Mouse (Mus musculus) adrenal gland, postnatal 14 days (tissue): ENCODE results near the gene Krt14. TPM values are rescaled to one million over a fixed set of nuclear protein-coding genes. Genes with fewer than 3 reads are reported as not detected.
"Not testable (repeated sequence)": the region's sequence is repeated elsewhere in the genome, so short reads cannot be mapped to it uniquely, and the experiment has no call there.

Experiments
- DNase-seq: peaks from one replicate; pipeline ENCODE4 v3.0.0; 2021; ENCODE audit warnings: mixed read lengths
- long read RNA-seq, 2 experiments: library from polyadenylated mRNA; stranded (forward); transcript quantifications; one replicate each; pipeline ENCODE4 v2.0.0; 2021
- total RNA-seq: library from RNA; stranded (reverse); gene quantifications from 2 replicates; pipeline ENCODE4 v1.2.3, GENCODE M21; 2021

Gene Krt14
- total RNA-seq, result 0.38 and 0.41 TPM in 2 replicates
- long read RNA-seq, experiment 1, result 0 reads
- long read RNA-seq, experiment 2, result 0 reads

DNA sequence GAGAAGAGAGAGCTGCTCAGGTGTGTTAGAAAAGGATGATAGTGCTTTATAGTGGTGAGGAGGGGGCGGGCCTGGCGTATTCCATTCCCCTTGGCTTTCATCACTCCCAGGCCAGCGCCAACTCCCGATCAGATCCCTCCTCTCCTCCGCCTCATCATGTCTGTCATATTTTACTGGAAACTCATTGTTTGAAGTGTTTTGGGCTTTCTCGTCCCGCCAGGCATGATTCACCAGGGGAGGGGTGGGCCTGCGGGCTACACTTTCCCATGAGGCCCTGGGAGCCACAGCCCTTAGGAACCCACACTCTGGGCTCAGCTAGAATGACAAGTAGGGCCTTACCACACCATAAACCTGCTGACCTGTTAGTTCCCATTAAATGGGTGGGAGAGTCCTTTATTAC, at the start of gene Krt14:
Krt14 (minus strand) TSS at position 51 of the 400 bp plus-strand sequence.
- no peak for DNase-seq

DNA sequence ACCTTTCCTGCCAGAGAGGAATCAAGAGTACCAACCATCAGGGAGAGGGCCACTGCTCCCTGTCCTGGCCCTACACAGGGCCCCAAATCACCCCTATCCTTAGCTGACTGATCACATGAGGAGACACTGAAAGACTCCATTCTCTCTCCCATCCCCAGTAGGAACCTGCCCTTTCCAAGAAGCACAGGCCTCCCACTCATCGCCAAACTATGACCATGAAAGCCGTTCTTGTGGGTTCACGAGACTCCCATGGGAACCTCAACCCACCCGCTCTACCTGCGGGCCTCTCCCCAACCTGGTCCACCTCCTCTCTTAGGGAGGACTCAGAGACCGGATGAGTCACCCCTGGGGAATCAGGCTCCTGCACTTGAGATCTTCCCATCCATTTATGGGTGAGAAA, 48.2 kb upstream of the Krt14 start:
- no peak for DNase-seq

DNA sequence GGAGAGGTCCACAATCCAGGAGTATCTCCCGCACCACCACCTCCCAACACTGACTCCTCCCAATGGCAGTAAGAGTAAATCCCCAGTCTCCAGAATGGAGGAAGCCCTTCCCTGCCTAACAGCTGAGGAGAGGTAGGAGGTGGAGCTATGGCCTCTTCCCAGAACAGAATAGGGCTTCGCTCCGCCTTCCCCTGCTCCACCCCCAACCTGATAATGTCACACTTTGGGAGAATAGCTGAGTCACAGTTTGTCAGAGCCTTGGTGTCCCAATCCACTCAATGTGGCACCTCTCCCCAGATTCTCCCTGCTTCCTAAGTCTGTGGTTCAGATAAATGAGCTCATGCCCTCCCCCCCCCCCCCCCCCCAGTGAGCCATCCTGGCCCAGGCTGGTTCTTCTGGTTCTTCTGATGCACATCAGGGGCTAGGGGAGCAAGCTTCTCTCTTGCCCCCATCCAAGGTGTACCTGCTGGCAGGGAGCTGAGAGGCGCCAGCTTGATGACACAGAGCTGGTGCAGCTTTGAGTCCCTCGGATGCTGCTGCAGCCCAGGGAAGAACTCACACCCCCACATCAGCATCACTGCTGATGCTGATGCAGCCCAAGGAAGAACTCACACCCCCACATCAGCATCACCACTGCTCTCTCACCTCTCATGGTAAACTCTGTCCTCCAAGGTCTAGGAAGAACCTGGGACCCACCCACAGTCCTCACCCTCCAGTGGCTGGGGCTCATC, 47.2 kb upstream of the Krt14 start:
- no peak for DNase-seq

DNA sequence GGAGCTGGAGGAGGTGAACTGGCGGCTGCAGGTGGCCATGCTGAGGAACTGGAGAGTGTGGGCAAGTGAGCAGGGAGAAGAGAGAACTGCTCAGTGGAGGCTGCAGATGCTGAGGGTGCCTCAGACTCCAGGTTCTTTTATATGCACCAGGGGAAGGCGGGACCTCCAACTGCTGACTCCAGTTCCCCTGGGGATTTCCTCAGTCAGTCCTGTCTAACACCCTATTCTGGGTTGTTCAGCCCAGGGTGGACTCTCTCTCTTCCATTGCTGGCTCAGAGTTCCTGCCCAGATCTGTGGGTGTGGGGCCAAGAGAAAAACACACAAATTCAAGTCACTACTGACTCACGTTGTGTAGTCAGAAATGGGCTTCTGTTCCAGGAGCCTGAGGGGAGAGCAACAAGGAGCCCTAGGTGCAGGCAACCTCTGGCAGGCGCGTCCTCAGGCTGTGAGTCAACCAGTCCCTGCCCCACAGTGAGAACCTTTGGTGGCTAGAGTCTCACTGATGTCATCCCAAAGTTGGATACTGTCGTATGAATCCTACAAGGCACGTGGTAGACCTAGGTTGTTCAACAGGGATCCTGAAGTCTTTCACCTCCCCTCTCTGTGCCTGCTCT, 41.6 kb upstream of the Krt14 start, which contains the start of gene Krt16:
Krt16 (minus strand) TSS at position 51 of the 614 bp plus-strand sequence.
- DNase-seq, result no peak

DNA sequence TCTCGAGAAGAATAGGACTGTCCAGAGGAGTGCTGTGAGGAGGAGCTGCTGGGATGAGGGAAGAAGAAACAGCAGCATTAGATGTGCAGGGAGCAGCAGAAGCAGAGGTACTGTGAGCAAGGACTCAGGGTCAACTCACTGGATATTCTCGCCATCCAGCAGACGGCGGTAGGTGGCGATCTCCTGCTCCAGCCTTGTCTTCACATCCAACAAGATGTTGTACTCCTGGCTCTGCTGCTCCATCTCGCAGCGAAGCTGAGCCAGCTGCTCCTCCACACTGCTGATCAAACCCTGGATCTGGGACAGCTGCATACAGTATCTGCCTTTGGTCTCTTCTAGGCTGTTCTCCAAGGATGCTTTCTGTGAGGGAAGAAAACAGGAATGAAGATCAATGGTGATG, 39.1 kb upstream of the Krt14 start:
- not testable (repeated sequence) for DNase-seq

DNA sequence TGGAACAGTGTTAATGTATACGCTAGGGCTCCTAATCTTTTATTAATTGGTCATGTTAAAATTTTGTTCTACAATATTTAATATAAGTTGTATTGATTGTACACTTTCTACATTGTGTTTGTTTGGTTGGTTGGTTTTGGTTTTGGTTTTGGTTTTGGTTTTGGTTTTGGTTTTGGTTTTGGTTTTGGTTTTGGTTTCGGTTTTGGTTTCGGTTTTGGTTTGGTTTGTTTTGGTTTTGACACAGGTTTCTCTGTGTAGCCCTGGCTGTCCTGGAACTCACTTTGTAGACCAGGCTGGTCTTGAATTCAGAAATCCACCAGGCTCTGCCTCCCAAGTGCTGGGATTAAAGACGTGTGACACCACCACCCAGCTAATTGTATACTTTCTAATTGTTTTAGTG, 32.9 kb upstream of the Krt14 start:
- DNase-seq, result not testable (repeated sequence)

DNA sequence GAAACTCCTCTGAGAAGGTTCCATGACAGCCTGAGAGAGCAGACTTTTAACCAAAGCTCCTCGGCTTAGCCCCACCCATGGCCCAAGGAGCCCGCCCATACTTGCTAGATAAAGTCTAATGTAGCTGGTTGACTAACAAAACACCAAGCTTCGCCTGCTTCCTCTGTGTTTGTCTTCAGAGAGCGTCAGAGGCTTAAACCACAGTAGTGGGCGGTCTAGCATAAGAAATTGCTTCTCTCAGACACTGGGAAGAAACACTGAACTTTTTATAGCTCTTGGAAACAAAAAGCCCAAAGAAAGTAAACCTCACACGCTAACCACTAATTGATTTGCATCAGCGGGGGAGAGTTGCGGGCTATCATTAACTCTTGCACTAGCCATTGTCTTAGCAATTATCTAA, 14.4 kb upstream of the Krt14 start:
- no peak for DNase-seq

DNA sequence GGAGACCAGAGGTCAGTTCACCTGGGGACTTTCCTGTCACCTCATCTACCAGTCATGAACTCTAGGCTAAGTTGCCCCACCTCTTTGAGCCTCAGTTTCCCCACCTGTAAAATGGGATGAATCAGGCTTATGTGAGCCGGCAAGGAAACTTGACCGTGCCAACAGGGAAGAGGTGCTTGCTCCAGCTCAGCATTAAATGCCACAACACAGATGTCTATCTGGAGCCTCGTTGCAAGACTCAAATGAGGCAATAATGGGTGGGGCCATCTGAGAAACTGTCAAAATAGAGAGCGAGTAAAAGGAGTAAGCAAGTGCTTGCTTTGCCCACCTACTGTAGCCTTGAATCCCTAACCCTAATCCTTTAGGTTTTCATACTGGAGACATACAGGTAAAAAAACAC, 12.0 kb upstream of the Krt14 start:
- no peak for DNase-seq

DNA sequence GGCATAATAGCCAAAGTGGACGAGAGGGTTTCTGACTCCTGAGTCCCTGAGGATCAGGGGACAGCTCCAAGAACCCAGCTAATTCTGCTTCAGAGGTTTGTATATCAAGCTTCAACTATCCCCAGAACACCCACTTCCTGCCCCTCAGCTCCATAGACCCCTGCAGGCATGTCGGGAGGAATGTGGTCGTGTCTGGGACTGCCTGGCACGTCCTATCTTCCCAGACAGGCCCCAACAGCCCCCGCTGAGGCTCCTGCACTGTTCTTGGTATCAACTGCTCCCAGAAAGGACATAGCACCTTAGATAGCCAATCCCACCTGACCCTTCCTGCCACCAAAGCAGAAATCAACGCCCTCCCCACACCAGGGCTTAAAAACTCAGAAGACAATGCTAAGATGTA, 1.2 kb upstream of the Krt14 start:
- no peak for DNase-seq

DNA sequence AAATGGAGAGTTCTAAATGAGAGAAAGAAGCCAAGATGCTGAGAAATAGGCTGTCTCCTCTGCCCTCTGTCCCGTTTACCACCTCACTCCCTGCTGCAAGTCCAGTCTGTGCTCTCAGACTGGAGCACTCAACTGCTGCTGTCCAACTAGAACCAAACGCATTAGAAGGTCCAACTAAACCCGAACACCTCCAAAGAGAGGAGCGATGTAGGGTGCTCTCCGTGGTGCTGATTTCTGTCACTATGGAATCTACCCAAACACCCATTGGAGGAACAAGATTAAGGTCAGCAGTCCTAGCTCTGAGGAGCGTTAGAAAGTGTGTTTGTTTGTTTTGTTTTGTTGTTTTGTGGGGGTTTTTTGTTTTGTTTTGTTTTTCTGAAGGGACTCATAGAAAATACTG, 3.9 kb downstream of the Krt14 start:
- peak; percentile 63 for DNase-seq

DNA sequence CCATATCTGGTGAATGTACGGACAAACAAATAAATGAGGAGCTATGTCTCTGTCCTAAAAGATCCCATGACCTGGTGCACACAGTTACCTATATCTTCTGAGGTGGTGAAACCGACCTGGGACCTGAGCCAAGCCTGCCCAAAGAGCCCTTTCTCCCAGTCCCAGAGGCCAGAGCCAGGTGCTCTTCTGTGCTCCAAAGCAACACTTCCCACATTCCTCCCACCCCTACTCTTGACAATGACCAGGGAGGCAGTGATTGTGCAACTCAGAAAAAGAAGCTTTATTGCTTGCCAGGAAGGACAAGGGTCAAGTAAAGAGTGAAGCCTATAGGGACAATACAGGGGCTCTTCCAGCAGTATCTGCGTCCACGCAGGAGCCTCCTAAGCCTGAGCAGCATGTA, 4.4 kb downstream of the Krt14 start:
- DNase-seq, result no peak

DNA sequence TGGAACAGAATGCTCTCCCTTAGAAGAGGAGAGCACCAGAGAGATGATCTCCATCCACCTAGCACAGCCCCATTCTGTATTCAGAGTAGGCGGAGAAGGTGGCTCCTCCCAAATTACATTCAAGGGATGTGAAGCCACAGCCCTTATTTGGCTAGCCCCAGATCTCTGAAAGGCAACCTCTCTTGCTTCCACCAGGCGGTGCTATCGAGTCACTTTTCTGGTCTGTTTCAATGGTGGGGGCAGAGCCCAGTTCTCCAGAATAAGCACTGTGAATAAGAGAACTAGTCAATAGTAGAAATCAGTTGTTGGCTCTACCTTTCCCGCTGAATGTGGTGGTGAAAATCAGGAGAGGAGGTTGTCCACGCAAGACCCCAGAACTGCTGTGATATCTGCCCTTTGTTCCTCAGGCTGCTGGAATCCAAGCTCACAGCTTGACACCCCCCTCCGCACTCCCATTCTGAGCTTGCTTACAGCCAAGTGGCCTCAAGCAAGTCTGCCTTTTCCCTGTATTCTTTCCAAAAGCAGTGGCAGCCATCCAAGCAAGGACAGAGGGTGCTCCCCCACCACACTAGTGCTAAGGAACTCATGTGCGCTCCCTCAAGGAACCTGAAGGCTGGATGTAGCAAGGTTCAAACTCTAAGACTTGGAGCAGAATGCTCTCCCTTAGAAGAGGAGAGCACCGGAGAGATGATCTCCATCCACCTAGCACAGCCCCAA, 7.1 kb downstream of the Krt14 start:
- peak; percentile 52 for DNase-seq

DNA sequence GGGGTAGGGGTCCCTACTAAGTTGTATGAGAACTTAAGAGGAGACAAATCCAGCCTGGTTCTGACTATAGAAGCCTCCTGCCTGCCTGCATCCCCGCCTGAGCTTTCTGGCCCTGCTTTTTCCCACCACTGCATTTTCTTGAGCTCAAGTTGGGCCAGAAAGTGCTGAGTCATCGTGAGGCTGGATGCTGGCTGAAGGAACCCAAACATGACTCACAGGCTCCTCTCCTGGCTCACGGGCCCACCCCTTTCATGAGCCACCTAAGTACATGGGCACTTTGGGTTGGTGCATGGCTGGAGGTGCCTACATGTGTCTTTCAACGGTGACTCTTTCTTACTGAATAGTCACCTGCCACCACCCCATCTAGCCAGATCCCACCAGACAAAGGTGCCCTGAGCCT, 8.7 kb downstream of the Krt14 start:
- DNase-seq, result peak; percentile 22

DNA sequence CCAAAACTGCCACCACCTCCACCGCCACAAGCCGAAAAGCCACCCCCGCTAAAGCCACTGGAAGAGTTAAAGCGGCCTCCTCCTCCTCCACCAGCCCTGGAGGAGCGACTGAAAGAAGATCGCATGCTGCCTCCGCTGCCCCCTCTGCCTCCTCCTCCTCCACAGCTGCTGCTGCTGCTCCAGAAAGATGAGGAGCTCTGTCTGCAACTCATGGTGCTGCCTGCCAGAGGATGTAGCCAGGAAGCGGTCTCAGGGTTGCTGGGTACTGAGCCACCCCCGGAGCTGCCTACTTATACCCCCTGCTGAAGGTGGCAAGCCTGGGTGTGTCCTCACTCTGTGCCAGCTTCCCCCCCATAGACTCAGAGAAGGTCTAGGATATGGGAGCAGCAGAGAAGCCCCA, 14.4 kb downstream of the Krt14 start, which contains the start of gene Krt9:
Krt9 (minus strand) TSS at position 255 of the 400 bp plus-strand sequence.
- no peak for DNase-seq

DNA sequence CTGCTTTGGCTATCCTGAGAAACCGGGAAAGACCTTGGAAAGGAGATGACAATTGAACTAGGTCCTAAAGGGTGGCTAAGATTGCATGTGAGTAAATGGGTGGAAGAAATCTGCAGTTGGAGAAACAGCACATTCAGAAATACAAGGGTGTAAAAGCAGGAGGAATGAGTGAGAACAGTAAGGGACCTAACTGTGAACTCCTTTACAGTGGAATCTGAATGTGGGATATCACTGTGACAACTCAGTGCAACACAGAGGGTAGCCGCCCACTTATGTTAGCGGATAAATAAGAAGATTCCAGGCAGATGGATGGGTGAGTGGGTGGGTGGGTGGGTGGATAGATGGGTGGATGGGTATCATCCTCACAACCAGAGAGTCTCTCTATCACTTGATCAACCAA, 15.5 kb downstream of the Krt14 start:
- no peak for DNase-seq

DNA sequence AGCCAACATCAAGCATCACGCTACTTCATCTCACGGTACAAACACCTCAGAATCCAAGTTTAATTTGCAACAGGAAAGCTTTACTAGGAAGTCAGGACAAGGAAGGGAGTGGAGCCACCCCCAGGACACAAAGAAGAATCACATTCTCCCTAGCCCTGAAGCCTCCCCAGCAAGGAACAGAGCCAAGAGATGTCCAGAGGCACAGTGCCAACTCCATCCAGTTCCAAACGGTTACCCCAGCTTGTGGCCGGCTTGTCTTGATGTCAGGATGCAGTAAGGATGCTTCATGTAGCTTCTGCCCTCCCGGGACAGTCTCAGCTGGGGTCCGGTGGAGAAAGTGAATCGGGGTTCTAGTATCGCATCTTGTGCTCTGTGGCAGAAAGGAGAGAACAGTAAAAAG, 20.6 kb downstream of the Krt14 start:
- DNase-seq, result no peak

DNA sequence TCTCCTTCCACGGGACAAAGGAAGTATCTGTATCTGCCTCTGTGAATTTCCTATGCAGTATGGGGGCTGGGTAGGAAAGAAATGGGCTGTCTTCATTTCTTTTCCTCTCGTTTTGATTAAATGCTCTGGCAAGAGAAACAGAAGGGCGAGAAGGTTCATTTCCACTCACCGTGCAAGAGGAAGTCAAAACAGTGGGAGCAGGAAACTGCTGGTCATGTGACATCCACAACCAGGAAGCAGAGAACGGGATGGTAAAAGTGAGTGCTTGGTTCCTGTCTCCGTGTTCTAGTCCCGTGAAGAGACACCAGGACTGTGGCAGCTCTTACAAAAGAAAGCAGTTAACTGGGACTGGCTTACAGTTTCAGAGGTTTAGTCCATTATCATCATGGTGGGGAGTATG, 25.6 kb downstream of the Krt14 start:
- no peak for DNase-seq

DNA sequence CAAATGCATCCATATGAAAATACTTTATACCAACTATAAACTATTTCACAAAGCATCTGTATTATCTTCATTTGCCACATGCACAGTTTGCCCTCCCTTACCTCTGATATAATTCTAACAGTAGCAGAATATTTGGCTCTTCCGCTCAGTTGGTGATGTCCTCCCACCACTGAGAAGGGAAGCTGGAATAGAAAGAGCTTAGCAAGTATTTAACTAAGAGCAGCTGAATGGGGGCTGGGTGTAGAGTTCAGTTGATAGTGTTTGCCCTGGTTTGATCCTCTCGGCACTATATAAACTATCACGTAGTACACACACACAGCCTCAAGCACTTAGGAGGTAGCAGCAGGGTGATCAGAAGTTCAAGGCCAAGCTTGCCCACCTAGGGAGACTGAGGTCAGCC, 28.1 kb downstream of the Krt14 start:
- no peak for DNase-seq

DNA sequence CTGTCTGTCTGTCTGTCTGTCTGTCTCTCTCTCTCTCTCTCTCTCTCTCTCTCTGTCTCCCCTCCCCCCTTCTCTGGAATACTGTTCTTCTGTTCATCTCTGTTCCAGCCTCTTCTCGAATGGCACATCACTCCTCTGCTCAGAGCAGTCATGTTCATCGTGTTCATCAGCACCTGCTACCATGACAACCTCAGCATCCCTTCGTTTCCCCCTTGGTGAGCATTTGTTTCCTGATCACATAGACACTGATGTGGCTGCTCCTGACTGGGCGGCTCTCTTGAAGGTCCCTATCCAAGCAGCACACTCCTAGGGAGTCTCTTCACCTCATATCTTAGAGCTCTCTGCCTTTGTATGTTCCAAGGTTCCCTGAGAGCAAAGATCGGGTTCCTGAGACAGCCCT, 29.0 kb downstream of the Krt14 start:
- DNase-seq, result no peak

DNA sequence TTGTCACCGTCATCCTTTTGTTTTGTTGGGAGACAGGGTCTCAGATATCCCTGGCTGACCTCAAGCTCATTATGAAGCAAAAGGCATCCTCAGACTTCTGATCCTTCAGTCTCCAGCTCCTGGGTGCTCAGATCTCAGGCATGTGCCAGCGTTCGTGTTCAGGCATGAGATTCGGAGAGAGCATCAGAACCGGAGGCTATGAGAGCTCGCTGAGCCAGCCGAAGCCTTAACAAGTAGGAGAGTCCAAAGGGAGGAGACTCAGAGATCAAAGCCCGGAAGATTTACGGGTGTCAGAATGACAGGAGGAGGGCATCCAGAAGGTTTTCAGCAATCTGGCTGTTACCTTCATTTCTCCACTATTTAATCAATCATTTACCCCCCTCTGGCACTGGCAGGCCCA, 30.6 kb downstream of the Krt14 start:
- no peak for DNase-seq

DNA sequence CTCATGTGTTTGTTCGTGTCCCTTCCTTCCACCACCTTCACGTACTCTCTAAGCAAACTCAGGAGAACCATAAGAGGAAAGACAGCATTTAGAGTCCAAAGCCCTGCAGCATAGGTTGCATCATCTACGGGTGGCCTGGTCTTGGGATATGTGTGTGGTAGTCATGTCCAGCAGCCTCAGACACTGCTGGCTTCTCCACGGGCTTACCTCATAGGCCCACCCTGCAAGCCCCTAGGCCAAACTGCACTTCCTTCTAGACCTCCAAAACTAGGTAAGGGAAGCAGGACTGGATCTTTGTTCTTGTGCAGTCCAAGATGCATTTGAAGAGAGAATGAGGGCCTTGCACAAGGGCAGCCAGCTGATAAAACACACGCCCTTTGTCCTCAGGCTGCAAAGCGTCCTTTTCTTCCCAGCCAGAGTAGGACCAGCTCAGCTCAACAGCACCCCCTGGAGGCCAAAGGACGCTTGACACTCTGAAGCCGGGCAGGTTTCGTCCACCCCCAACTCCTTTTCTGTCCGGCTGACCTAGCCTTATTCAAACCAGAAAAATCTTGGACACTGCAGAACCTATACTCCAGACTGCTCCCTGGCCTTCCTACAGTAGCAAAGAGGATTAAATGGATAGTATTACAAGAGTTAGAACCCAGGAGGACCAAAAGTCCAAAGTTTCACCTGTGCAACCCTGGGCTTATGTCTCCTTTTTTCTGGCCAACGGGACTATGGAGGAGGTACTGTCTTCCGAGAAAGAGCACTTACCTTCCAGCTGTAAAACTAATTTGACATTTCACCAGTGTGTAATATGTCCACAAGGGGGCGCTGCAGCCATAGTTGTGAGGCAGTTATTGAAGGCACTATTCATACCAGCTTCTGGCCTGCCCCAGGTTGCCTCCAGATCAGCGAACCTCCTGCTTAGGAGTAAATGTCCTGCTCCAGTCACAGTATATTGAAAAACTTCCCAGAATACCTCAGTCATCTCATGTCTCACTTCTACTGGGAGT, 38.3 kb downstream of the Krt14 start:
- DNase-seq, result peak; percentile 88

DNA sequence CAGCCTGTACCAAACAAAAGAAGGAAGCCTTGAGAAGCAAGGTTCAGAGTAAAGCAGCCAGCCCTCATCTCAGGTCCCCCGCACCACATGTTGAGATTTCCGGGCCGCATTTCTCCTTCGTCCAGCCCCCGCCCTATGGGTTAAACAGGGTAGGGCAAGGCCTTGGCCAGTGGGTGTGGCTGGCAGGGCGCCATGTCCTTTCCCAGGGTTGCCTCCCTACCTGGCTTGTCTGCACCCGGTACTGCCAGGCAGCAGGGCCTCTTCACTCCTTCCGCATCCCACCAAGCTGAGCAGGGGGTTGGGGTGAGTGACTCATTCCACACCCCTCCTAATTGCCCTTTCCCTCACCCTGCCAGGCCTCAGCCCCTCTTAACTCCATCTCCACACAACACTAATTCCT, 39.3 kb downstream of the Krt14 start:
- DNase-seq, result peak; percentile 15
